Mouse (Mus musculus): ENCODE results near the gene Gm20388.

DNA sequence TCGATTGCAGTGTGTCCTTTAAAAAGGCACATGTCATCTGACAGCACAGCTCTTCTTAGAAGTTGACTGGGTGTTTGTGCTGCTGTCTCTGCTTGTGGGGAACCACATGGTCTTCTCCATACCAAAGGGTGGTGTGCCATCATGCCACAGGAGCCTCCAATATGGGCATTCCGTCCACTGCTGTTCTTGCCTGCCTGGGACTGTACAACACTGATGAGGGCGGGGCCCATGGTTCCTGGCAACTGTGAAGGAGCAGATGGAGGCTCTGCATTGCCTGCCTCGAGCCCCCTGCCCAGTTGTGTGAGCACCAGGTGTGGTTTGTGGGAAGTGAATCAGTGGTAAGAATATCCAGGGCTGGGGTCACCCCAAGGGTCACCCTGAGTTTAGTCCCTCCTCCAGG is 2112.1 kb downstream of the Gm20388 start:
- TF ChIP-seq CTCF (IDR thresholded peaks at IDR 0.05; ENCODE audit: low read depth, low read length) (no peak), GATA1 (IDR thresholded peaks at IDR 0.05; ENCODE audit: borderline replicate concordance, low read length) (no peak), TAL1 (conservative IDR thresholded peaks at IDR 0.05; ENCODE audit: low read depth, low read length) (no peak), POLR2AphosphoS5 (IDR thresholded peaks at IDR 0.05; ENCODE audit: insufficient replicate concordance, low read depth, low read length) (no peak), GATA2 (IDR thresholded peaks at IDR 0.05; ENCODE audit: borderline replicate concordance, low read depth, low read length) (no peak)

Measured in G1E (cell line).